Mouse (Mus musculus): ENCODE results near the gene Marf1. TPM values are rescaled to one million over a fixed set of nuclear protein-coding genes. Genes with fewer than 3 reads are reported as not detected.
"Not testable (repeated sequence)": the region's sequence is repeated elsewhere in the genome, so short reads cannot be mapped to it uniquely, and the experiment has no call there.

Gene Marf1
- polyA plus RNA-seq, 1 experiment from 2014 or later, result 24.2 TPM

DNA sequence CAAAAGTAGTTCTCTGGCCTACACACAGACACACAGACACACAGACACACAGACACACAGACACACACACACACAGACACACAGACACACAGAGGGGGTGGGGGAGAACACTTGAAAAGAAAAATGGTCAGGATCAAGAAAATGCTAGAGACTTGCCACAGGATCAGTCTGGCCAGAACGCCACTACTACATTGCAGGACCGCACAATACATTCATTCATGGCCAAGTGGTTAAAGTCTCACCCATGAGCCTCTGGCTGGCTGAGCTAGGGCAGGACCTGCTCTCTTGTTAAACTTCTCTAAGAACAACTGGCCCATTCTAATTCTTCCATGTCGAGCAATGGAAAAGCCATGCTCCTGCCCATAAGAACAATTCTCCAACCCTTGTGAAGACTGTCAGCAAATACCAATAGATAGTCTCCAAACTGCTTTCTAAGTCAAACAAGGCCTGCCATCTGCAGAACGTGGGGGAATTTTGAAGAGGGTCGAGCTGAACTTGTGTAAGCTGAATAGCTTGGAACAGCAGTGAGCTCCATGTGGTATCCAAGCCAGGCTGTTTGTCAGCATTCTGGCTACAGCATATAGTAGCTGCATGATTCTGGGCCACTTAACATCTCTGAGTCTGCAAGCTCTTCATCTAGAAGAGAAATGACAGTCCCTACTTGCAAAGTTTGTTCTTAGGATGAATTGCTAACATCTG is 92.5 kb downstream of the Marf1 start:
- no peaks in the 10 kb centered on the region for H3K9me3 ChIP-seq (ENCODE audit: control insufficient read depth, low read length)
- H3K27me3 ChIP-seq (ENCODE audit: control insufficient read depth, insufficient read depth, low read length), result no peaks in the 10 kb centered on the region
- DNase-seq (ENCODE audit: low spot score) (no peak), ATAC-seq (ENCODE audit: low FRiP score) (no peak)
- H3K9ac ChIP-seq (ENCODE audit: low read depth, low read length), result no peak overlapping the region
- H3K4me1 ChIP-seq (replicated peaks; ENCODE audit: control insufficient read depth, insufficient read depth, low read length), result no peaks in the 10 kb centered on the region
- no peak overlapping the region for H3K27ac ChIP-seq (ENCODE audit: low read depth, low read length)
- H3K4me3 ChIP-seq (ENCODE audit: low read depth, low read length), result no peak overlapping the region
- no peaks in the 10 kb centered on the region for H3K36me3 ChIP-seq (ENCODE audit: control insufficient read depth, insufficient read depth, low read length)
- 81% methylated on average over 5 of the region's 5 CpGs for WGBS
- no peak overlapping the region for H3K4me2 ChIP-seq (replicated peaks; ENCODE audit: low read depth, low read length)

DNA sequence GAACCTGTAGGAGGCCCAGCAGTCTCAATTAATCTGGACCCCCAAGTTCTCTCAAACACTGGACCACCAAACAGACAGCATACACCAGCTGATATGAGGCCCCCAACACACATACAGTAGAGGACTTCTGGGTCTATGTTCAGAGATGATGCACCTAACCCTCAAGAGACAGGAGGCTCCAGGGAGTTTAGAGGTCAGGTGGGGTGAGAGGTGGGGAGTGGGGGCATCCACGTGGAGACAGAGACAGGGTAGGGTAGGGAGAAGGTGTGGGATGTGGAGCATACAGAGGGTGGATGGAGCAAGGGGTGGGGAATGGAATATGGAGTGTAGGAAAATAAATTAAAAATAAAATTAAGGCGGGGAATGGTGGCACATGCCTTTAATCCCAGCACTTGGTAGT is 94.5 kb downstream of the Marf1 start:
- not testable (repeated sequence) for H3K9ac ChIP-seq (ENCODE audit: low read depth, low read length); H3K4me3 ChIP-seq (ENCODE audit: low read depth, low read length); DNase-seq (ENCODE audit: low spot score)

DNA sequence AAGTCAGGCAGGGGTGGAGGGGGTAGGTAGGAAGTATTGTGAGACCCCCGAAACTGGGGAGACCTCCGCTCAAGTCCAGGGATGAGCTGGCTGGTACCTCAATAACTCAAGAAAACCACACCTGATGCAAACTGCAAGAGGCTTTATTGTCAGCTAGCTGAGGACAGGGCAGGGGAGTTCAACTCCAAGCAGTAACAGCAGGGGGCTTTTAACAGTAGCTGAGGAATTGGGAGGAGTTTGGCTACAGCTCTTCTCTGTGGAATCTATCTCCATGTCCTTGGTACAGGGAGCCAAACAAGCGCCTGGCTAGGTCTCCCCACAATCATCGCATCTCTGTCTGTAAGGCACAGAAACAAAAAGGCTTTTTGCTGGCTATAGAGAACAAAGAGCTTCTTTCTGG is 96.6 kb downstream of the Marf1 start:
- not testable (repeated sequence) for H3K9me3 ChIP-seq (ENCODE audit: control insufficient read depth, low read length); H3K4me2 ChIP-seq (replicated peaks; ENCODE audit: low read depth, low read length); H3K4me3 ChIP-seq (ENCODE audit: low read depth, low read length); H3K27ac ChIP-seq (ENCODE audit: low read depth, low read length); H3K27me3 ChIP-seq (ENCODE audit: control insufficient read depth, insufficient read depth, low read length); H3K36me3 ChIP-seq (ENCODE audit: control insufficient read depth, insufficient read depth, low read length); H3K4me1 ChIP-seq (replicated peaks; ENCODE audit: control insufficient read depth, insufficient read depth, low read length); H3K9ac ChIP-seq (ENCODE audit: low read depth, low read length); DNase-seq (ENCODE audit: low spot score); ATAC-seq (ENCODE audit: low FRiP score)
- WGBS, result 89% methylated on average over 4 of the region's 4 CpGs

More for the DNA sequence above, 94.5 kb downstream of the Marf1 start:
- H3K4me2 ChIP-seq (replicated peaks; ENCODE audit: low read depth, low read length); H3K9me3 ChIP-seq (ENCODE audit: control insufficient read depth, low read length); H3K27me3 ChIP-seq (ENCODE audit: control insufficient read depth, insufficient read depth, low read length); ATAC-seq (ENCODE audit: low FRiP score); H3K27ac ChIP-seq (ENCODE audit: low read depth, low read length); H3K36me3 ChIP-seq (ENCODE audit: control insufficient read depth, insufficient read depth, low read length); H3K4me1 ChIP-seq (replicated peaks; ENCODE audit: control insufficient read depth, insufficient read depth, low read length): not testable (repeated sequence)
- WGBS, result 82% methylated on average over 2 of the region's 2 CpGs

DNA sequence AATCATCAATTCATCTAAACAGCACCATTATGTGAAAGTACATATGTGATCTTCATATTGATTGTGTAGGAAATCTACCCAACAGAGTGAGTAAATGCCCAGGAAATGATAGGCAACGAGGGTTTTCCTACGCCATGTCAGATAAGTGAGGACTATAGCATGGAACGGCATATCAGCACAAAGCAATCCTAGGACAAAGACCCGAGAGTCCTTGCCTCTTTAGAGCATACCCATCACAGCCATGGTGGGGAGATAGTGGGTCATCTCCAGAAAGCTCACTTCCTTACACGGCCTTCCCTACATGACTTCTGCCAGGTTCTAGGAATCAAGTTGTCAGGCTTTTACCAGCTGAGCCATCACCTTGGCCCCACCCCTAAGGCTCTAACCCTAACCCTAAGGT is 103.3 kb downstream of the Marf1 start:
- Histone ChIP-seq H3K4me3 (ENCODE audit: low read depth, low read length) (no peak overlapping the region), H3K9me3 (ENCODE audit: control insufficient read depth, low read length) (no peaks in the 10 kb centered on the region), H3K27me3 (ENCODE audit: control insufficient read depth, insufficient read depth, low read length) (no peaks in the 10 kb centered on the region), H3K36me3 (ENCODE audit: control insufficient read depth, insufficient read depth, low read length) (no peaks in the 10 kb centered on the region), H3K4me2 (replicated peaks; ENCODE audit: low read depth, low read length) (no peak overlapping the region), H3K4me1 (replicated peaks; ENCODE audit: control insufficient read depth, insufficient read depth, low read length) (no peaks in the 10 kb centered on the region), H3K27ac (ENCODE audit: low read depth, low read length) (no peak overlapping the region), H3K9ac (ENCODE audit: low read depth, low read length) (no peak overlapping the region)
- ATAC-seq (ENCODE audit: low FRiP score), result no peak
- DNase-seq (ENCODE audit: low spot score), result no peak
- WGBS, result 84% methylated on average over 5 of the region's 5 CpGs

MicroRNAs within 50 kb of the gene (microRNA counts, 519-probe panel; counts per million panel counts)
- 4,824 counts per million, percentile 61 among the panel's probes with 10 or more counts for microRNA mmu-miR-484

Other genes with a start within 250 kb of the Marf1 start
- gene 2900011O08Rik, start 176.7 kb downstream of the Marf1 start, polyA plus RNA-seq (2014; fragmentation: Nextera tagmentation; extraction: Ambion mirVana), result 37.1 and 38.4 TPM in 2 replicates
- 0.85 and 1.0 TPM in 2 replicates for gene Ifitm7, start 176.5 kb downstream of the Marf1 start, polyA plus RNA-seq (2014; fragmentation: Nextera tagmentation; extraction: Ambion mirVana)
- gene Nde1, start 76 bp downstream of the Marf1 start, polyA plus RNA-seq (2014; fragmentation: Nextera tagmentation; extraction: Ambion mirVana), result 144 and 148 TPM in 2 replicates
- gene Myh11, start 128.0 kb upstream of the Marf1 start, polyA plus RNA-seq (2014; fragmentation: Nextera tagmentation; extraction: Ambion mirVana), result 0.10 and 0.26 TPM in 2 replicates
- 181 and 187 TPM in 2 replicates for gene Fopnl, start 154.1 kb upstream of the Marf1 start, polyA plus RNA-seq (2014; fragmentation: Nextera tagmentation; extraction: Ambion mirVana)
- gene Abcc1, start 198.2 kb upstream of the Marf1 start, polyA plus RNA-seq (2014; fragmentation: Nextera tagmentation; extraction: Ambion mirVana), result 6.1 TPM in 2 replicates